15 mouse cellular contexts compared by ENCODE assay signal in the genomic region with DNA sequence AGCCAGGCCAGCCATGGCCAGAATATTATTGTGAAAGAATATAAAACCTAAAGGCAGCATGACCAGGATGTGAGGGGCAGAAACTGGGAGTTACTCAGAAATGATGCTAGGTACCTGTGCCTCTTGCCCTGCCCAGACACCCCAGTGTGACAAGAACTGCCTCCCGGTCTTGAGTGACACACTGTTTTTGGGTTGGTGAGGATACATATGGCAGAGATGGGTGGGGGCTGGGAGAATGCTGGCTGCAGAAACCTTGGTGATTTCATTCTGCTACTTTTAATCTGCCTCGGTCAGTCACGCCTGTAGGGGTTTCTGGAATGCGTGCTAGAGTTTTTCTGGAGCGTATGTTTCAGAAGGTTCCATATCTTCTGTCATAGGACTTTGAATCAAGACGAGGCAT.
DNase-seq lines count a peak whose midpoint lies in the region; ATAC-seq lines count a peak whose summit lies in the region.
"Had no signal": no experiment of that assay in that cellular context is flagged by ENCODE, and none has a peak within 500 bp of the region (broad histone marks: within the 10 kb centered on the region; RNA-seq: fewer than 3 reads in every experiment).

No protein-coding gene starts in this region.

- DNase-seq in cerebellum, adult 9-11 months, result peak; percentile 38
- DNase-seq in heart, adult 11 months, result peak; percentile 55
- no peak for DNase-seq in heart, adult 18-20 months
- DNase-seq in brain, adult 2 months (ENCODE audit: low read depth, low spot score), result peak; percentile 71
- peak; percentile 68 to 76 for DNase-seq in cerebellum, postnatal 10 days
- no peak for DNase-seq in adrenal gland, postnatal 36 days
- no peak for DNase-seq in right cerebral cortex, postnatal 4 days
- DNase-seq: adrenal gland, adult 2 months; adrenal gland, postnatal 25 days; embryo, embryonic 11 days; gastrocnemius, postnatal 10 days; kidney, adult 18-20 months had no signal

- ATAC-seq in cerebellum, adult (ENCODE audit: insufficient number of reproducible peaks, low FRiP score, low TSS enrichment), result no peak
- ATAC-seq: forebrain, embryonic 14.5 days; inflammation-experienced regulatory T-cells, adult 6 months had no signal

Comparison
In these comparisons a context has a peak if more than half of its experiments do, and no peak if none do; other contexts are left out.
1. DNase-seq: peak in cerebellum, adult 9-11 months (single experiment), heart, adult 11 months (single experiment), brain, adult 2 months (single experiment) and cerebellum, postnatal 10 days (2 of 2); none in heart, adult 18-20 months (0 of 2), adrenal gland, postnatal 36 days (0 of 2) and right cerebral cortex, postnatal 4 days (single experiment).